Mouse (Mus musculus): Measurements from ENCODE around the gene Ago3. TPM values are rescaled to one million over a fixed set of nuclear protein-coding genes. Genes with fewer than 3 reads are reported as not detected.

Gene Ago3
- polyA plus RNA-seq, 1 experiment from 2014 or later: 10.4 TPM

GRCm38 (mm10) chr4:126454547-126455254 is 25.3 kb upstream of the Ago3 start:
- WGBS: 88% methylated on average over 5 of the region's 5 CpGs
- Histone ChIP-seq H3K27ac (no peak overlapping the region), H3K9ac (no peak overlapping the region), H3K4me2 (replicated peaks) (no peak overlapping the region), H3K4me3 (replicated peaks) (no peak overlapping the region), H3K9me3 (no peaks in the 10 kb centered on the region), H3K27me3 (replicated peaks) (no peaks in the 10 kb centered on the region), H3K36me3 (peaks cover 21% of the 10 kb centered on the region), H3K4me1 (replicated peaks) (no peaks in the 10 kb centered on the region)
- no peak for ATAC-seq

- Histone ChIP-seq H3K36me3 (peaks cover 18% of the 10 kb centered on the region), H3K27me3 (replicated peaks) (no peaks in the 10 kb centered on the region), H3K4me1 (replicated peaks) (no peaks in the 10 kb centered on the region), H3K27ac (no peak overlapping the region), H3K9ac (no peak overlapping the region), H3K9me3 (no peaks in the 10 kb centered on the region), H3K4me2 (replicated peaks) (no peak overlapping the region), H3K4me3 (replicated peaks) (no peak overlapping the region)
- no peak for ATAC-seq
- WGBS: 89% methylated on average over 1 of the region's 1 CpGs
Measured at GRCm38 (mm10) chr4:126450268-126450667, 20.9 kb upstream of the Ago3 start.

DNA sequence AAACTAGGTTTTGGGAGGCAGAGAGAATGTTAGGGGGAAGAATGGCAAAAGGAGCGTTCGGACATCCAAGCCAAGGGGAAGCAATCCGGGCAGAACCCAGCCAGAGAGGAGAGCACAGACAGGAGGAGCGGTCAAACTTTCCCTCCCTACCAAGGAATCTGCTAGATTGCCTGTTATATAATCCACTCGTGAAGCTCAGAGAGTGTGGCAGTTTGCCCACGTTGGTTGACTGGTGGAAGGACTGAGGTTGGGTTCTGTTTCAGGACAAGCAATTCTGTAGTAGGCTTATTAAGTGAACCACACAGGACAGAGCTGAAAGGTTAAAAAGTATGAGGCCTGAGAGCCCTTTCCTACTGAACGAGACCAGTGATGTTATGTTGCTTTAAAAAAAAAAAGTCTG is 17.8 kb upstream of the Ago3 start:
- 83% methylated on average over 7 of the region's 7 CpGs for WGBS
- H3K4me3 ChIP-seq (replicated peaks): no peak overlapping the region
- no peak overlapping the region for H3K27ac ChIP-seq
- H3K27me3 ChIP-seq (replicated peaks): no peaks in the 10 kb centered on the region
- ATAC-seq: no peak
- no peaks in the 10 kb centered on the region for H3K9me3 ChIP-seq
- H3K36me3 ChIP-seq: 0 out of 2 replicates have a peak, but pooled peaks cover 12% of the 10 kb centered on the region
- no peak overlapping the region for H3K9ac ChIP-seq
- H3K4me1 ChIP-seq (replicated peaks): no peaks in the 10 kb centered on the region
- no peak overlapping the region for H3K4me2 ChIP-seq (replicated peaks)

DNA sequence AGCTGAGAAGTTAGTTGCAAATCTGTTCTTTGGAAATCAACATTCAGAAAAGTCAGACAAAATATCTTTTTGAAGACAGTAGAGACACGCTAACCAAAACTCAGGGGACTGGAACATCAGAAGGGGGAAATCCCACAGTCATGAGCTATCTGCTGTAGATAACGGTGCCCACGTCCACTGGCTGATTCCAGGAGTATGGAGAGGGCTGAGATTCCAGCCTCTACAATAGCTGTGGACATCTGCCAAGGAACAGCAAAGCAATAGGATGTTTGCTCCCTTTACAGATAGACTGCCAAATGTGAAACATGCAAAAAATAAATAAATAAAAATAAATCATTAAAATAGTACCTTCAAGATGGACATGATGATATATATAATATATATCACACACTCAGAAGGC is 15.2 kb upstream of the Ago3 start:
- Histone ChIP-seq H3K4me3 (replicated peaks) (no peak overlapping the region), H3K4me1 (replicated peaks) (no peaks in the 10 kb centered on the region), H3K27me3 (replicated peaks) (no peaks in the 10 kb centered on the region), H3K36me3 (0 out of 2 replicates have a peak, but pooled peaks cover 15% of the 10 kb centered on the region), H3K4me2 (replicated peaks) (no peak overlapping the region), H3K9ac (no peak overlapping the region), H3K27ac (no peak overlapping the region), H3K9me3 (no peaks in the 10 kb centered on the region)
- ATAC-seq: no peak
- WGBS: 89% methylated on average over 3 of the region's 3 CpGs

- peaks cover 14% of the 10 kb centered on the region for H3K36me3 ChIP-seq
- no peak for ATAC-seq
- WGBS: 77% methylated on average over 5 of the region's 5 CpGs
Measured at GRCm38 (mm10) chr4:126438261-126438660, 8.9 kb upstream of the Ago3 start.

DNA sequence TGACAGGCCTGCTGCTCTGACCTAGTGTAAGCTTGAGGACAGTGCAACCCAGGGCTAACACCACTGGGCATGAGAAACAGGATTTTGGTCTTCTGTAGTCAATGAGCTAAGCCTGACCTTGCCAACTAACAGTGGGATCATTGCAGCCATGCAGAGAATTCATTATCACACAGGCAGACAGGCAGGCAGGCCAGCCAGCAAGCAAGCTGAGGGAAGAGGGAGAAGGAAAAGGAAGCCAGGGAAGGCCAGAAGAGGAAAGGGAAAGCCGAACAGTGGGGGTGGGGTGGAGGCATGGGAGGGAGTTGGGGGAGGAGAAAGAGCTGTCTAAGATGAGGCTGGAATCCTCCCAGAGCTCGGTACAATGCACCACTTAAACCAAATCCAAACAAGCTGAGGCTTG is 6.9 kb upstream of the Ago3 start:
- H3K36me3 ChIP-seq: peaks cover 9% of the 10 kb centered on the region
- no peak overlapping the region for H3K9ac ChIP-seq
- no peak overlapping the region for H3K4me3 ChIP-seq (replicated peaks)
- no peak overlapping the region for H3K4me2 ChIP-seq (replicated peaks)
- no peak for ATAC-seq
- no peaks in the 10 kb centered on the region for H3K9me3 ChIP-seq
- 47% methylated on average over 2 of the region's 2 CpGs for WGBS
- H3K27me3 ChIP-seq (replicated peaks): no peaks in the 10 kb centered on the region
- H3K4me1 ChIP-seq (replicated peaks): no peaks in the 10 kb centered on the region
- no peak overlapping the region for H3K27ac ChIP-seq

More at GRCm38 (mm10) chr4:126438261-126438660, 8.9 kb upstream of the Ago3 start:
- H3K4me2 ChIP-seq (replicated peaks): no peak overlapping the region
- H3K4me1 ChIP-seq (replicated peaks): no peaks in the 10 kb centered on the region
- H3K4me3 ChIP-seq (replicated peaks): no peak overlapping the region
- no peak overlapping the region for H3K27ac ChIP-seq
- no peaks in the 10 kb centered on the region for H3K9me3 ChIP-seq
- no peak overlapping the region for H3K9ac ChIP-seq
- H3K27me3 ChIP-seq (replicated peaks): no peaks in the 10 kb centered on the region

DNA sequence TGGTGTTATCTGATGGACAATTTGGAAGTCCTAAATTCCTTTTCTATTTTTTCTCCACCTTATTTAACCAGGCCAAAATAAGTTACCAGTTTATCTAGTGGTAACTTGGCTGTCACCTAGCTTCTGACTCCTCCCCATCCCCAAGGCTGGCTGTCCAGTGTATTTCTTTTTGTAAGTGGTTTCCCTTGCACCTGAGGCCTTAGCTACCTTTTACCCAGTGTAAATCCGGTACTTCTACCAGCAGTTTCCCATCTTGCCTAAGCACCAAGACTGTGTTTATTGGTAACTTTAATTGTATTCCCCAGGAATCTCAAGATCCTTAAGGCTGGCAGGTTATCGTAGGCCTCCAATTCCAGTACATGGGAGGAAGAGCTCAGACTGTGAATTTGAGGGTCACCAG is 4.7 kb upstream of the Ago3 start:
- H3K4me1 ChIP-seq (replicated peaks): no peaks in the 10 kb centered on the region
- H3K36me3 ChIP-seq: peaks cover 2% of the 10 kb centered on the region
- 99% methylated on average over 2 of the region's 2 CpGs for WGBS
- H3K27me3 ChIP-seq (replicated peaks): no peaks in the 10 kb centered on the region
- no peak overlapping the region for H3K4me2 ChIP-seq (replicated peaks)
- no peak overlapping the region for H3K27ac ChIP-seq
- H3K4me3 ChIP-seq (replicated peaks): no peak overlapping the region
- no peak for ATAC-seq
- H3K9ac ChIP-seq: no peak overlapping the region
- H3K9me3 ChIP-seq: no peaks in the 10 kb centered on the region

GRCm38 (mm10) chr4:126433175-126433574 is 3.8 kb upstream of the Ago3 start:
- Histone ChIP-seq H3K9ac (no peak overlapping the region), H3K4me1 (replicated peaks) (no peaks in the 10 kb centered on the region; the same call in 1 of the 2 replicates), H3K9me3 (no peaks in the 10 kb centered on the region), H3K4me2 (replicated peaks) (no peak overlapping the region), H3K4me3 (replicated peaks) (no peak overlapping the region), H3K27me3 (replicated peaks) (no peaks in the 10 kb centered on the region), H3K27ac (no peak overlapping the region), H3K36me3 (no peaks in the 10 kb centered on the region)
- ATAC-seq: no peak
- WGBS: 85% methylated on average over 4 of the region's 4 CpGs

GRCm38 (mm10) chr4:126431746-126432145 is 2.4 kb upstream of the Ago3 start:
- Histone ChIP-seq H3K4me3 (replicated peaks) (no peak overlapping the region), H3K9ac (no peak overlapping the region), H3K27ac (no peak overlapping the region), H3K4me2 (replicated peaks) (no peak overlapping the region), H3K4me1 (replicated peaks) (no peaks in the 10 kb centered on the region; the same call in 1 of the 2 replicates), H3K36me3 (no peaks in the 10 kb centered on the region), H3K9me3 (no peaks in the 10 kb centered on the region), H3K27me3 (replicated peaks) (no peaks in the 10 kb centered on the region)
- no peak for ATAC-seq
- 82% methylated on average over 4 of the region's 4 CpGs for WGBS

GRCm38 (mm10) chr4:126428682-126429346 is 542 bp downstream of the Ago3 start:
- no peak; the same call in 1 of the 2 replicates for ATAC-seq
- peak overlapping the region; percentile 73 for H3K4me2 ChIP-seq (replicated peaks)
- H3K27ac ChIP-seq: peak overlapping the region; percentile 83
- WGBS: 2% methylated on average over 24 of the region's 24 CpGs
- peak overlapping the region; percentile 79 for H3K9ac ChIP-seq
- no peaks in the 10 kb centered on the region for H3K9me3 ChIP-seq
- H3K27me3 ChIP-seq (replicated peaks): no peaks in the 10 kb centered on the region
- H3K36me3 ChIP-seq: no peaks in the 10 kb centered on the region
- H3K4me3 ChIP-seq (replicated peaks): peak overlapping the region; percentile 79
- no peaks in the 10 kb centered on the region; the same call in 1 of the 2 replicates for H3K4me1 ChIP-seq (replicated peaks)

DNA sequence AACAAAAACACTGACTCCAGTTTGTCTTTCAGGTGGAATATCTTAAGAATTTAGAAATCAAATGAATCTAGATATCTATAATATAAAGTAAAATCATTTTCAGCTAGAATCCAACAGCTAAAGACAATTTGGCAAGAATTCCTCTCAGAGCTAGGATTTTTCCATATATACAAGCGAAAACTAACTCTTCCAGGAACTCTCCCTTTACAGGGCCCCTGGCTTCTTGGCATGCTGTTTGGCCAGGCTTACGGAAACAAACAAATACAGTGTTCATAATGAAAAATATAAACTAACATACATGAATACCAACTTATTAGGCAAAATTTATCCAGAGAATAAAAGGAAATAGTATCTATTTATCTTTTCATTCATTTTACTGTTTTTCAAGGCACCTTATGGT is 5.5 kb downstream of the Ago3 start:
- no peak overlapping the region for H3K4me3 ChIP-seq (replicated peaks)
- 81% methylated on average over 2 of the region's 2 CpGs for WGBS
- no peak overlapping the region for H3K27ac ChIP-seq
- H3K9me3 ChIP-seq: no peaks in the 10 kb centered on the region
- H3K36me3 ChIP-seq: no peaks in the 10 kb centered on the region
- no peak overlapping the region for H3K9ac ChIP-seq
- H3K27me3 ChIP-seq (replicated peaks): no peaks in the 10 kb centered on the region
- no peak for ATAC-seq
- H3K4me2 ChIP-seq (replicated peaks): no peak overlapping the region
- no peaks in the 10 kb centered on the region; the same call in 1 of the 2 replicates for H3K4me1 ChIP-seq (replicated peaks)

GRCm38 (mm10) chr4:126415707-126416106 is 13.6 kb downstream of the Ago3 start:
- Histone ChIP-seq H3K36me3 (no peaks in the 10 kb centered on the region), H3K4me3 (replicated peaks) (no peak overlapping the region), H3K27me3 (replicated peaks) (no peaks in the 10 kb centered on the region), H3K9ac (no peak overlapping the region), H3K27ac (no peak overlapping the region), H3K4me1 (replicated peaks) (no peaks in the 10 kb centered on the region), H3K4me2 (replicated peaks) (no peak overlapping the region), H3K9me3 (no peaks in the 10 kb centered on the region)
- ATAC-seq: no peak

DNA sequence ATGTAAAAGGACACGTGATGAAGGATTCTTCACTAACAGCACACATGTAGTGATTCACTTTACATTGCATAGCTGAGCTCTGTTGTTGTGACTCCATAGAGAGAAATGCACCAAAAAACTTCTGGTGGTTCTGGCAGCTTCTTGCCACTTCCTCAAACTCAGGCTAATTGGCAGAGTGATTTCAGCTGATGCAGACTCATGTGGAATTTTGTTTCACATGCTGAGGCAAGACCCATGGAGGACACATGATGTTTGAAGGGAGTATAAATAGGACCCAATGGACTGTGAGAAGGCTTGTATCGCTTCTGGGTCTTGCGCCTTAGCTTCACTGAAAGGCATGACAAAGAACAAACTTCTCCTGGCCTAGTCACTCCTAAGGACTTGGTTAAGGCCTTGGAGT is 16.8 kb downstream of the Ago3 start:
- Histone ChIP-seq H3K27me3 (replicated peaks) (no peaks in the 10 kb centered on the region), H3K9ac (no peak overlapping the region), H3K27ac (no peak overlapping the region), H3K4me2 (replicated peaks) (no peak overlapping the region), H3K4me3 (replicated peaks) (no peak overlapping the region), H3K9me3 (no peaks in the 10 kb centered on the region), H3K36me3 (no peaks in the 10 kb centered on the region), H3K4me1 (replicated peaks) (no peaks in the 10 kb centered on the region)
- ATAC-seq: no peak
- WGBS: 95% methylated on average over 3 of the region's 3 CpGs
